Mouse (Mus musculus): ENCODE data around the gene Lgals4.

GRCm38 (mm10) chr7:28790066-28790806 is 43.4 kb upstream of the Lgals4 start:
- TF ChIP-seq EP300 (IDR thresholded peaks at IDR 0.05; ENCODE audit: low read depth) (no peak), CTCF (IDR thresholded peaks at IDR 0.05; ENCODE audit: low read depth) (peak; percentile 53)

Measured in liver, embryonic 14.5 days (tissue).